Mouse (Mus musculus) MEL (cell line): ENCODE data around the gene Tmem151a. TPM values are rescaled to one million over a fixed set of nuclear protein-coding genes. Genes with fewer than 3 reads are reported as not detected.
A peak's percentile ranks its signal among the peaks of the same experiment; 100 is the strongest.

Experiments
- DNase-seq: peaks from one replicate; pipeline ENCODE4 v3.0.0; 2011; ENCODE audit warnings: low read depth, low spot score
- H3K27ac ChIP-seq: 2 replicates; pipeline ENCODE4 v1.5.1; 2012; ENCODE audit warnings: low read depth, mild to moderate bottlenecking, control low read depth, low read length, moderate library complexity; ENCODE audit not compliant: control insufficient read depth
- H3K27me3 ChIP-seq, 2 experiments: fragments of 150-350 bp in 1 of 2; sonication (generic) in 1 of 2; 2 replicates each; pipeline ENCODE4 v1.6.1; 2012; ENCODE audit warnings: low read length in 2 of 2, mild to moderate bottlenecking in 2 of 2, improper control_type of control experiment in 1 of 2, moderate library complexity in 1 of 2; ENCODE audit not compliant: insufficient read depth in 2 of 2, control insufficient read depth in 1 of 2
- H3K36me3 ChIP-seq, 2 experiments: 2 replicates each; pipeline ENCODE4 v1.6.1; 2012 to 2014; ENCODE audit warnings: low read length in 2 of 2, improper control_type of control experiment in 1 of 2, inconsistent platforms in 1 of 2, mild to moderate bottlenecking in 1 of 2; ENCODE audit not compliant: insufficient read depth in 2 of 2, control insufficient read depth in 1 of 2
- H3K4me1 ChIP-seq, 2 experiments: fragments of 150-350 bp in 1 of 2; sonication (generic) in 1 of 2; 2 replicates each; pipeline ENCODE4 v1.6.1; 2012; ENCODE audit warnings: low read length in 2 of 2, improper control_type of control experiment in 1 of 2, mild to moderate bottlenecking in 1 of 2; ENCODE audit not compliant: insufficient read depth in 2 of 2, control insufficient read depth in 1 of 2
- H3K4me3 ChIP-seq, 2 experiments: fragments of 150-350 bp in 1 of 2; sonication (generic) in 1 of 2; 2 replicates each; pipeline ENCODE4 v1.5.1; 2012; ENCODE audit warnings: low read depth in 2 of 2, low read length in 2 of 2, mild to moderate bottlenecking in 2 of 2, moderate library complexity in 2 of 2, control low read depth in 1 of 2, improper control_type of control experiment in 1 of 2; ENCODE audit not compliant: control insufficient read depth in 1 of 2, insufficient read depth in 1 of 2
- H3K79me2 ChIP-seq: 2 replicates; pipeline ENCODE4 v1.6.1; 2012; ENCODE audit warnings: mild to moderate bottlenecking, low read length, moderate library complexity; ENCODE audit not compliant: control insufficient read depth, poor library complexity, insufficient read depth
- H3K9ac ChIP-seq: 2 replicates; pipeline ENCODE4 v1.6.1; 2012; ENCODE audit warnings: low read depth, mild to moderate bottlenecking, control low read depth, low read length, moderate library complexity; ENCODE audit not compliant: control insufficient read depth, poor library complexity, severe bottlenecking
- H3K9me3 ChIP-seq: fragments of 150-350 bp; sonication (generic); replicated peaks from 2 replicates; pipeline ENCODE4 v1.6.1; 2012; ENCODE audit warnings: mild to moderate bottlenecking, low read length, improper control_type of control experiment, moderate library complexity; ENCODE audit not compliant: insufficient read depth
- BHLHE40 ChIP-seq: IDR thresholded peaks from 2 replicates; pipeline ENCODE4 v1.6.1; 2012; ENCODE audit warnings: low read depth, mild to moderate bottlenecking, inconsistent platforms, low read length, improper control_type of control experiment, borderline replicate concordance
- CTCF ChIP-seq, 3 experiments: IDR thresholded peaks in 2 of 3; conservative IDR thresholded peaks in 1 of 3; 2 replicates each; pipeline ENCODE4 v1.5.1; 2011 to 2012; ENCODE audit warnings: low read length in 3 of 3, low read depth in 2 of 3, mild to moderate bottlenecking in 2 of 3, improper control_type of control experiment in 1 of 3, inconsistent platforms in 1 of 3, mixed read lengths in 1 of 3, moderate library complexity in 1 of 3; ENCODE audit not compliant: control insufficient read depth in 1 of 3, insufficient read depth in 1 of 3, poor library complexity in 1 of 3, severe bottlenecking in 1 of 3
- EP300 ChIP-seq, 2 experiments: IDR thresholded peaks; 2 replicates each; pipeline ENCODE4 v1.6.1; 2011; ENCODE audit warnings: improper control_type of control experiment in 2 of 2, low read length in 2 of 2, low read depth in 1 of 2, mild to moderate bottlenecking in 1 of 2
- ETS1 ChIP-seq: IDR thresholded peaks from 2 replicates; pipeline ENCODE4 v1.6.1; 2012; ENCODE audit warnings: low read depth, mild to moderate bottlenecking, inconsistent platforms, low read length, improper control_type of control experiment, moderate library complexity
- GABPA ChIP-seq: IDR thresholded peaks from 2 replicates; pipeline ENCODE4 v1.6.1; 2012; ENCODE audit warnings: low read depth, mild to moderate bottlenecking, inconsistent platforms, low read length, improper control_type of control experiment, moderate library complexity
- GATA1 ChIP-seq: IDR thresholded peaks from 2 replicates; pipeline ENCODE4 v1.6.1; 2011; ENCODE audit warnings: low read depth, low read length, improper control_type of control experiment
- HCFC1 ChIP-seq: IDR thresholded peaks from 2 replicates; pipeline ENCODE4 v1.6.1; 2012; ENCODE audit warnings: low read depth, mild to moderate bottlenecking, inconsistent platforms, low read length, improper control_type of control experiment, moderate library complexity
- KAT2A ChIP-seq: conservative IDR thresholded peaks from 2 replicates; pipeline ENCODE4 v1.6.1; 2012; ENCODE audit warnings: low read depth, low read length, improper control_type of control experiment, inconsistent platforms
- MAX ChIP-seq: IDR thresholded peaks from 2 replicates; pipeline ENCODE4 v1.6.1; 2011; ENCODE audit warnings: low read length, improper control_type of control experiment
- MXI1 ChIP-seq: IDR thresholded peaks from 2 replicates; pipeline ENCODE4 v1.6.1; 2011; ENCODE audit warnings: mild to moderate bottlenecking, low read depth, low read length, improper control_type of control experiment
- MYB ChIP-seq: IDR thresholded peaks from 2 replicates; pipeline ENCODE4 v1.6.1; 2011; ENCODE audit warnings: mild to moderate bottlenecking, low read depth, low read length, improper control_type of control experiment
- NELFE ChIP-seq: IDR thresholded peaks from 2 replicates; pipeline ENCODE4 v1.6.1; 2011; ENCODE audit warnings: low read depth, low read length, improper control_type of control experiment
- NRF1 ChIP-seq: IDR thresholded peaks from 2 replicates; pipeline ENCODE4 v1.6.1; 2014; ENCODE audit warnings: low read depth, mild to moderate bottlenecking, inconsistent platforms, low read length, improper control_type of control experiment, moderate library complexity; ENCODE audit not compliant: poor library complexity, insufficient read depth, severe bottlenecking
- POLR2A ChIP-seq, 2 experiments: IDR thresholded peaks; 2 replicates each; pipeline ENCODE4 v1.6.1; 2011 to 2012; ENCODE audit warnings: low read length in 2 of 2, mild to moderate bottlenecking in 2 of 2, control low read depth in 1 of 2, improper control_type of control experiment in 1 of 2, low read depth in 1 of 2, moderate library complexity in 1 of 2; ENCODE audit not compliant: control insufficient read depth in 1 of 2, insufficient read depth in 1 of 2, poor library complexity in 1 of 2
- POLR2AphosphoS2 ChIP-seq: IDR thresholded peaks from 2 replicates; pipeline ENCODE4 v1.6.1; 2011; ENCODE audit warnings: low read length, improper control_type of control experiment
- POLR2AphosphoS5 ChIP-seq: IDR thresholded peaks from 2 replicates; pipeline ENCODE4 v1.6.1; 2012; ENCODE audit warnings: low read depth, borderline replicate concordance, mild to moderate bottlenecking, inconsistent platforms, low read length, moderate library complexity, mixed read lengths
- RAD21 ChIP-seq: IDR thresholded peaks from 2 replicates; pipeline ENCODE4 v1.6.1; 2011; ENCODE audit warnings: mild to moderate bottlenecking, low read depth, low read length, improper control_type of control experiment
- TAL1 ChIP-seq: IDR thresholded peaks from 2 replicates; pipeline ENCODE4 v1.6.1; 2012; ENCODE audit warnings: mild to moderate bottlenecking, inconsistent platforms, low read length, moderate library complexity, mixed read lengths
- TCF12 ChIP-seq: IDR thresholded peaks from 2 replicates; pipeline ENCODE4 v1.6.1; 2014; ENCODE audit warnings: low read depth, mild to moderate bottlenecking, inconsistent platforms, low read length, improper control_type of control experiment, moderate library complexity
- ZMIZ1 ChIP-seq: IDR thresholded peaks from 2 replicates; pipeline ENCODE4 v1.6.1; 2012; ENCODE audit warnings: low read depth, mild to moderate bottlenecking, inconsistent platforms, low read length, improper control_type of control experiment, moderate library complexity
- polyA plus RNA-seq, 2 experiments: library from polyadenylated mRNA; stranded (reverse) in 1 of 2; unstranded in 1 of 2; fragments of >175 nt in 1 of 2; fragments of >200 nt in 1 of 2; gene quantifications; 2 replicates each; pipeline versions ENCODE4 v1.2.1 to v1.2.4; 2012; ENCODE audit warnings: low replicate concordance in 2 of 2, low read depth in 1 of 2; ENCODE audit not compliant: insufficient read length in 2 of 2, insufficient read depth in 1 of 2, missing spikeins in 1 of 2
- total RNA-seq: library from RNA; depleted of rRNA; stranded (reverse); fragments of 300-350 nt; gene quantifications from 2 replicates; pipeline ENCODE4 v1.2.3, GENCODE M21; 2012

The Tmem151a gene
- total and polyA plus RNA-seq, 3 experiments = 0.63 TPM; not detected in 2

GRCm38 (mm10) chr19:5040862-5041523 lies 44.3 kb downstream of the Tmem151a start, which contains the start of gene Brms1 (continued):
- TF ChIP-seq MYB = no peak
- no peak for TF ChIP-seq RAD21
- TF ChIP-seq BHLHE40 = no peak
- peak; percentile 56; the same call in 1 of the 2 replicates for TF ChIP-seq GATA1

GRCm38 (mm10) chr19:5039301-5040114 lies 45.8 kb downstream of the Tmem151a start:
- Histone ChIP-seq H3K4me1 (peaks cover 2 to 18% of the 10 kb centered on the region in 2 experiments), H3K79me2 (peaks cover 21% of the 10 kb centered on the region)
- TF ChIP-seq POLR2AphosphoS2 (no peak), TAL1 (no peak), MXI1 (no peak), ETS1 (no peak)
- TF ChIP-seq, all 39 proteins: peak for 0
- H3K9me3 ChIP-seq = no peaks in the 10 kb centered on the region
- peak overlapping the region; percentile 57 to 87 for H3K4me3 ChIP-seq
- peak overlapping the region; percentile 64 for H3K9ac ChIP-seq
- H3K27me3 ChIP-seq = no peaks in the 10 kb centered on the region
- peaks cover 2 to 7% of the 10 kb centered on the region in 2 experiments; a peak in 3 of 4 replicates for H3K36me3 ChIP-seq
- no peak for DNase-seq
- no peak overlapping the region for H3K27ac ChIP-seq

DNA sequence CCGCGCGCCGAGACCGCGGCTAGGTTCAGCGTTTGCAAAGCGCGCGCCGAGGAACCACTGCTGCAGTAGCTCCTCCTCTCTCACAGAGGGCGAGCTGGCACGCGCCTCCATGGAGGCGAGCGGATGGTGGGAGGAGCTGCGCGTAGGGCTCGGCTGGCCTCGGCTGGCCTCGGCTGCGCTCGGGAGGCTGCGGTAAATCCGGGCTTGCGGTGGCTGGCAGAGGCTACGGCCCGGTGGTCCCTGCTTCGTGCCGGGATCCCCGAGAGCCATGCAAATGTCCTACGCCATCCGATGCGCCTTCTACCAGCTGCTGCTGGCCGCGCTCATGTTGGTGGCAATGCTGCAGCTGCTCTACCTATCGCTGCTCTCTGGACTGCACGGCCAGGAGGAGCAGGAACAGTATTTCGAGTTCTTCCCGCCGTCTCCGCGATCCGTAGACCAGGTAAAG lies 46.6 kb downstream of the Tmem151a start, which contains the start of the genes B4gat1 and AC124502.3:
Gene B4gat1 (plus strand): TSS at position 118 of the 448 bp plus-strand sequence.
Gene AC124502.3 (plus strand): TSS at position 183 of the 448 bp plus-strand sequence.
- Histone ChIP-seq H3K9me3 (no peaks in the 10 kb centered on the region), H3K36me3 (peaks cover 2 to 7% of the 10 kb centered on the region in 2 experiments; a peak in 3 of 4 replicates), H3K9ac (peak within 1 kb of the TSS; percentile 78), H3K4me3 (peak within 1 kb of the TSS; percentile 57 to 87), H3K4me1 (peaks cover 2 to 18% of the 10 kb centered on the region in 2 experiments), H3K27ac (peak within 1 kb of the TSS; percentile 5; the same call in 1 of the 2 replicates), H3K27me3 (no peaks in the 10 kb centered on the region), H3K79me2 (peaks cover 21% of the 10 kb centered on the region)
- DNase-seq = peak; percentile 94
- no peak for TF ChIP-seq KAT2A
- TF ChIP-seq CTCF (IDR thresholded peaks at IDR 0.05 in 2 of 3, conservative IDR thresholded peaks at IDR 0.05 in 1 of 3; ENCODE audit: control insufficient read depth in 1 of 3, insufficient read depth in 1 of 3, low read depth in 2 of 3, low read length in 3 of 3, poor library complexity in 1 of 3, severe bottlenecking in 1 of 3) = peak in 2 of 3 experiments; percentile 47 to 51; a peak in 4 of 6 replicates
- peak; percentile 27; the same call in 1 of the 2 replicates for TF ChIP-seq NRF1
- peak; percentile 23; the same call in 1 of the 2 replicates for TF ChIP-seq NELFE
- peak; percentile 48 to 56; a peak in 3 of 4 replicates for TF ChIP-seq POLR2A (IDR thresholded peaks at IDR 0.05; ENCODE audit: control insufficient read depth in 1 of 2, insufficient read depth in 1 of 2, low read depth in 1 of 2, low read length in 2 of 2, poor library complexity in 1 of 2)
- TF ChIP-seq POLR2AphosphoS5 = no peak
- no peak for TF ChIP-seq POLR2AphosphoS2
- no peak for TF ChIP-seq ZMIZ1
- no peak for TF ChIP-seq EP300 (IDR thresholded peaks at IDR 0.05; ENCODE audit: low read depth in 1 of 2, low read length in 2 of 2)
- no peak for TF ChIP-seq GABPA
- TF ChIP-seq TCF12 = 0 out of 2 replicates have a peak, but pooled peaks have one; percentile 1
- peak; percentile 64; the same call in 1 of the 2 replicates for TF ChIP-seq HCFC1
- TF ChIP-seq MAX = peak; percentile 38; the same call in 1 of the 2 replicates
